Mouse (Mus musculus) heart, embryonic 15.5 days (tissue): ENCODE data around the gene Fyn. TPM values are rescaled to one million over a fixed set of nuclear protein-coding genes. Genes with fewer than 3 reads are reported as not detected.

ENCODE experiments used
- ATAC-seq: fragments of 200-750 bp; cut with Nextera tagmentation; replicated peaks from 2 replicates; pipeline ENCODE4 v1.8.0; 2017; ENCODE audit warnings: low read depth, moderate TSS enrichment; ENCODE audit not compliant: insufficient number of reproducible peaks, insufficient read depth, low FRiP score
- H3K27ac ChIP-seq: fragments of 300-500 bp; sonication (generic); 2 replicates; pipeline ENCODE4 v1.5.1; 2015; ENCODE audit warnings: mild to moderate bottlenecking, inconsistent platforms
- H3K27me3 ChIP-seq: fragments of 300-500 bp; sonication (generic); 2 replicates; pipeline ENCODE4 v1.6.1; 2015; ENCODE audit warnings: inconsistent platforms
- H3K36me3 ChIP-seq: fragments of 300-500 bp; sonication (generic); 2 replicates; pipeline ENCODE4 v1.6.1; 2015; ENCODE audit warnings: mild to moderate bottlenecking, inconsistent platforms
- H3K4me1 ChIP-seq: fragments of 300-500 bp; sonication (generic); replicated peaks from 2 replicates; pipeline ENCODE4 v1.6.1; 2015; ENCODE audit warnings: inconsistent platforms
- H3K4me2 ChIP-seq: fragments of 300-500 bp; sonication (generic); 2 replicates; pipeline ENCODE4 v1.6.1; 2015; ENCODE audit warnings: inconsistent platforms, mild to moderate bottlenecking, moderate library complexity
- H3K4me3 ChIP-seq: fragments of 300-500 bp; sonication (generic); 2 replicates; pipeline ENCODE4 v1.5.1; 2015; ENCODE audit warnings: mild to moderate bottlenecking, inconsistent platforms
- H3K9ac ChIP-seq: fragments of 300-500 bp; sonication (generic); 2 replicates; pipeline ENCODE4 v1.6.1; 2015; ENCODE audit warnings: mild to moderate bottlenecking, inconsistent platforms
- H3K9me3 ChIP-seq: fragments of 300-500 bp; sonication (generic); replicated peaks from 2 replicates; pipeline ENCODE4 v1.6.1; 2016; ENCODE audit warnings: inconsistent platforms
- WGBS: fragments of 180-500 bp; shearing (Covaris S2); methylation state at CpG from one replicate; pipeline ENCODE4 v1.1.7; 2015; ENCODE audit warnings: mixed read lengths; 5-methylcytosine and 5-hydroxymethylcytosine counted together
- polyA plus RNA-seq: library from polyadenylated mRNA; unstranded; fragments of >200 nt; fragmentation: Nextera tagmentation; extraction: Ambion mirVana; gene quantifications from 2 replicates; pipeline ENCODE4 v1.2.1, GENCODE M21; 2015

Fyn gene
- polyA plus RNA-seq, 1 experiment from 2014 or later: 12.7 TPM

DNA sequence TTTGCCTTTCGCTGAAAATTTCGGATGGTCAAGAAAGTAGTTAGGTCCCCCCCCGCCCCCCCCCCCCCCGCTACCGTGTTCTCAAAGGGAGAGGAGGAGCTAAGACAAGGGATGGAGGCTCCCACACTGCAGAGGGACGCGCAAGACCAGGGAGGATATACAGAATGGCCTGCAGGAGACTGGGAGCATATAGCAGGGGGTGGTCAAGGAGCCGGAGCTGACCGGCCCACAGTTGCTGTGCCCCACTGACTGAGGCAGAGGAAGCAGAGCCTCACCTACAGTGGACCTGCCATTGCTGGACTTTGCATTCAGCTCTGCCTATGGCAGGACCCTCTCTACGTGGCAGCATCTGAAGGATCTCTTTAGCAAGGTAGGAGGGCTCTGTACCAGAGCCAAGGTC, 10.6 kb downstream of the Fyn start:
- Histone ChIP-seq H3K4me2 (no peak overlapping the region), H3K4me1 (peaks cover 34% of the 10 kb centered on the region), H3K9ac (no peak overlapping the region), H3K9me3 (no peaks in the 10 kb centered on the region), H3K27ac (no peak overlapping the region), H3K4me3 (no peak overlapping the region), H3K27me3 (no peaks in the 10 kb centered on the region), H3K36me3 (no peaks in the 10 kb centered on the region)
- 80% methylated on average over 10 of the region's 10 CpGs for whole genome bisulfite sequencing
- no peak for ATAC-seq

GRCm38 (mm10) chr10:39379721-39380370, 11.2 kb downstream of the Fyn start:
- Histone ChIP-seq H3K27ac (no peak overlapping the region), H3K4me3 (no peak overlapping the region), H3K4me2 (no peak overlapping the region), H3K36me3 (no peaks in the 10 kb centered on the region), H3K9ac (no peak overlapping the region), H3K9me3 (no peaks in the 10 kb centered on the region), H3K27me3 (no peaks in the 10 kb centered on the region), H3K4me1 (peaks cover 37% of the 10 kb centered on the region)
- WGBS: 82% methylated on average over 5 of the region's 5 CpGs
- ATAC-seq: no peak

- ATAC-seq: no peak
- no peak overlapping the region for H3K4me2 ChIP-seq
- 55% methylated on average over 8 of the region's 8 CpGs for WGBS
- H3K4me1 ChIP-seq: peaks cover 51% of the 10 kb centered on the region
- H3K4me3 ChIP-seq: no peak overlapping the region
- no peaks in the 10 kb centered on the region for H3K36me3 ChIP-seq
- H3K27ac ChIP-seq: no peak overlapping the region
- no peaks in the 10 kb centered on the region for H3K27me3 ChIP-seq
- no peak overlapping the region for H3K9ac ChIP-seq
- H3K9me3 ChIP-seq: no peaks in the 10 kb centered on the region
These were observed 16.6 kb downstream of the Fyn start for GRCm38 (mm10) chr10:39385259-39385658.

DNA sequence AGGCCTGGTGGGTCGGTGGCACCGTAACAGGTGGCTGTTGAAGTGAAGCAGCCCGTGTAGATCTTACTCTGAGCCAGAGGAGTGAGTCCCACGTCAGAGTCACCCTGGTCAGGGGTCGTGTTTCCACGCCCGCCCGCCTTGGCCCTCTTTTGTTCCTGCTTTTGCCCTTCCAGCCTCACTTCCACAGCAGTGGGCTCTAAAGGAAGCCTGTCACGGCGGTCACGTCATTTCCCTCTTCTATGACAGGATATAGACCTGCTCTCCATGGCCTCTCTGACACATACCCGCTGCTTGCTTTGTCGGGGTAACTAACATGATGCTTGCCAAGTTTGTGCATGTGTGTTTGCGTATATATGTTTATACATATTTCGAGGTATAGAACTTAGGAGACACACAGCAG, 17.5 kb downstream of the Fyn start:
- Histone ChIP-seq H3K27ac (peak overlapping the region; percentile 40), H3K4me2 (no peak overlapping the region), H3K9me3 (no peaks in the 10 kb centered on the region), H3K27me3 (no peaks in the 10 kb centered on the region), H3K9ac (no peak overlapping the region), H3K4me1 (peaks cover 51% of the 10 kb centered on the region), H3K36me3 (peaks cover 5% of the 10 kb centered on the region), H3K4me3 (no peak overlapping the region)
- 0 out of 2 replicates have a peak, but pooled peaks have one; percentile 21 for ATAC-seq
- WGBS: 60% methylated on average over 15 of the region's 15 CpGs

DNA sequence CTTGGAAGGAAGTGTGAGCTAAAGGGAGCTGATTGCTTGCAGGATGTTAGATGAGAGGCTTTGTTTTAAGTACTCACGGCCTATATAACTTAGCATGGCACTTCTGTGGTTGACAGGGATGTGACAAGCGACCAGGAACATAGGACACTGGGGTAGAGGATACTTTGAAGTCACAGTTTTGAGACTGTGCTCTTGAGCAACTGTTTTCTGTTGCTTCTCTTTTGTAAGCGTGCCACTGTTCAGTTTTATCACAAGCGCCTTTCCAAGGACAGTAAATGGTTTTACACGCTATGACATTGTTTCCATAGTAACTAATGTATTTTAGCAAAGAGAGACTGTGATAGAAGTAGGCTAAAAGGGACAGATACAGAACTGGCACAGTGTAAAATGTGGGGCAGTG, 18.4 kb downstream of the Fyn start:
- 56% methylated on average over 5 of the region's 5 CpGs for WGBS
- H3K4me3 ChIP-seq: no peak overlapping the region
- H3K27me3 ChIP-seq: no peaks in the 10 kb centered on the region
- no peak for ATAC-seq
- no peak overlapping the region for H3K4me2 ChIP-seq
- H3K9me3 ChIP-seq: no peaks in the 10 kb centered on the region
- H3K27ac ChIP-seq: no peak overlapping the region; the same call in 1 of the 2 replicates
- peaks cover 51% of the 10 kb centered on the region for H3K4me1 ChIP-seq
- H3K36me3 ChIP-seq: peaks cover 12% of the 10 kb centered on the region
- H3K9ac ChIP-seq: no peak overlapping the region

DNA sequence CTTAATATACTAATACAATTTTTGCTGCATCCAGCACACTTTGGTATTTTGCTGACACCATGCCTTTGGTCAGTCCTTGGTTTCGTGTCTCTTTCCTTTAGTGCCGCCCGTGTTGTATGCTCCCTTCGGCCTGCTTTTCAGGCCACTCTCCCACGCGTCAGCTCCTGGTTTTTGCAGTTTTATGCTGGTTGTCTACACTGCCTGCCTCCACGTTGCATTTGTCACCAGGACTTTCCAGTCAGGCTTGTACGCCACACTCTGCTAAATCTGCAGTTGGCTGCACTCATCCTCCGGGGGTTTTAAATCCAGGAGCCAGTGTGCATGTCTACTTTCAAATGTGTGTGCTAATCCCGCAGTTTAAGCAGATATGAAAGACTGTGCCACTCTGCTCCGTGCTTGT, 18.9 kb downstream of the Fyn start:
- peaks cover 12% of the 10 kb centered on the region for H3K36me3 ChIP-seq
- no peak overlapping the region for H3K9ac ChIP-seq
- H3K27me3 ChIP-seq: no peaks in the 10 kb centered on the region
- H3K4me2 ChIP-seq: no peak overlapping the region
- H3K4me3 ChIP-seq: no peak overlapping the region
- no peak overlapping the region for H3K27ac ChIP-seq
- peaks cover 49% of the 10 kb centered on the region for H3K4me1 ChIP-seq
- H3K9me3 ChIP-seq: no peaks in the 10 kb centered on the region
- ATAC-seq: no peak
- 60% methylated on average over 11 of the region's 11 CpGs for WGBS

DNA sequence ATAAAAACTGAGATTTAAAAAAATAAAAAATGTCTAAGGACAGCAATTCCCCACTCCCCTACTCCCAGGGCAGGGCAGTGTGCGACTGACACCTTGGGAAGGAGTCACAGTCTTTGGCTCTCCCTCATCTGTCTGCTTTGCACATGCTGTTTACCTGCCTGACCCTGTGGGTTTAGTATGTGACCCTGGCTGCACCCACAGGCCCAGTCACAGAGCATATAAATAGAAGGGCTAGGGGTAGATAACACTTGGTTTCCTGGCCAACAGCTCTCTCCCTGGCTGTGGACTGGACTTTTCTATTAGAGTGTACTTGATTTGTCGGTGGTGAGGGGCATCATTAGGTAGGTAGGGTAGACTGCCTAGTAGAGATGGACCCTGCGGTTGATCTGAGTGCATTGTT, 19.5 kb downstream of the Fyn start:
- Histone ChIP-seq H3K4me2 (no peak overlapping the region), H3K9ac (no peak overlapping the region), H3K4me3 (no peak overlapping the region), H3K27ac (no peak overlapping the region), H3K27me3 (no peaks in the 10 kb centered on the region), H3K36me3 (peaks cover 12% of the 10 kb centered on the region), H3K9me3 (no peaks in the 10 kb centered on the region), H3K4me1 (peaks cover 47% of the 10 kb centered on the region)
- ATAC-seq: 0 out of 2 replicates have a peak, but pooled peaks have one; percentile 40
- WGBS: 57% methylated on average over 3 of the region's 3 CpGs

DNA sequence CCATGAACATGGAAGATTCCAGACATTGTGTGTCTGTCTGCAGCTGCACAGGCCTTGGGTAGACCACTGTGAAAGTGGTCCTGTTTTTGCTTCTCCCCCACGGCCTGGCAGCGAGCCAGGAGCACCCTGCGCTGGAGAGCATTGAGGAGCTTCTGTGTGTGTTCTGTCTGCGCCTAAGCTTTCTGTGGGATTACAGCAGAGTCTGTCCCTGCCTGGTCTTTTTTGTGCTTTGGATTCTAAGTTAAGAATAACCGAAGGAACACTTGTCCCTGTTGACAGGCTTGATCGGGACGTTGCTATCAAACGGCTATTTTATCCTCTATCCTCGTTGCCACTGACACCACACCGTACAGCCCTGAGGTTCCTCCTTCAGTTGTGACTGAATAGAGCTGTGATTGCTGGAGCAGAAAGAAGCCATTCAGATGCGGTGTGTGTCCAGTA, 20.8 kb downstream of the Fyn start:
- peak; percentile 33; the same call in 1 of the 2 replicates for ATAC-seq
- WGBS: 38% methylated on average over 11 of the region's 11 CpGs
- peak overlapping the region; percentile 49; the same call in 1 of the 2 replicates for H3K27ac ChIP-seq
- H3K4me1 ChIP-seq: peaks cover 46% of the 10 kb centered on the region
- peak overlapping the region; percentile 12; the same call in 1 of the 2 replicates for H3K4me2 ChIP-seq
- no peaks in the 10 kb centered on the region for H3K27me3 ChIP-seq
- no peaks in the 10 kb centered on the region for H3K9me3 ChIP-seq
- H3K36me3 ChIP-seq: peaks cover 12% of the 10 kb centered on the region
- H3K9ac ChIP-seq: no peak overlapping the region
- no peak overlapping the region for H3K4me3 ChIP-seq

- peaks cover 15% of the 10 kb centered on the region for H3K36me3 ChIP-seq
- 83% methylated on average over 7 of the region's 7 CpGs for WGBS
- ATAC-seq: no peak
These were observed 21.9 kb downstream of the Fyn start for GRCm38 (mm10) chr10:39390541-39390940.

GRCm38 (mm10) chr10:39392900-39393483, 24.3 kb downstream of the Fyn start:
- no peak overlapping the region for H3K4me2 ChIP-seq
- no peak overlapping the region for H3K27ac ChIP-seq
- no peak overlapping the region for H3K4me3 ChIP-seq
- no peaks in the 10 kb centered on the region for H3K9me3 ChIP-seq
- ATAC-seq: no peak
- peaks cover 15% of the 10 kb centered on the region for H3K36me3 ChIP-seq
- H3K4me1 ChIP-seq: peaks cover 15% of the 10 kb centered on the region
- no peak overlapping the region for H3K9ac ChIP-seq
- WGBS: 65% methylated on average over 6 of the region's 6 CpGs
- H3K27me3 ChIP-seq: no peaks in the 10 kb centered on the region

More at GRCm38 (mm10) chr10:39390541-39390940, 21.9 kb downstream of the Fyn start:
- no peak overlapping the region for H3K27ac ChIP-seq
- no peak overlapping the region for H3K9ac ChIP-seq
- no peak overlapping the region for H3K4me2 ChIP-seq
- peaks cover 38% of the 10 kb centered on the region for H3K4me1 ChIP-seq
- H3K27me3 ChIP-seq: no peaks in the 10 kb centered on the region
- no peak overlapping the region for H3K4me3 ChIP-seq
- no peaks in the 10 kb centered on the region for H3K9me3 ChIP-seq

DNA sequence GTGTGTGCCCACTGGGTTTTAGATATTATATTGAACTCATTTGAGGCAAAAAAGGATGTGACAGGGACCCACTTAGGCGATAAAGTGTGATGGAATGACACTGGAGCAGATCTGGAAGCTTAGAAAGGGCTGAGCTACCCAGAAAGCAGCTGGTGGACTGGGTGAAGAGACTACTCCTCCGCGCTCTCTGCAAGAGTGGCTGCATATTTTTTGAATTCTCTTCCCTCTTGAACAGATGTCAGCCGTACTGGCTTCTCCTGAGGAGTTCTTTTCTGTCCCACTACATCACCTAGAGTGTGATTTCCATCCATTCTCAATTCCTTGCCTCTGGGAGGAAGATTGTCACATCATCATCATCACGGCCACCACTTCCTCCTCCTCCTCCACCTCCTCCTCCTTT, 26.9 kb downstream of the Fyn start:
- H3K4me3 ChIP-seq: no peak overlapping the region
- no peak overlapping the region for H3K9ac ChIP-seq
- ATAC-seq: no peak
- H3K27ac ChIP-seq: no peak overlapping the region
- H3K4me1 ChIP-seq: peaks cover 3% of the 10 kb centered on the region
- WGBS: 91% methylated on average over 5 of the region's 5 CpGs
- H3K4me2 ChIP-seq: no peak overlapping the region
- no peaks in the 10 kb centered on the region for H3K9me3 ChIP-seq
- H3K36me3 ChIP-seq: peaks cover 15% of the 10 kb centered on the region
- H3K27me3 ChIP-seq: no peaks in the 10 kb centered on the region

DNA sequence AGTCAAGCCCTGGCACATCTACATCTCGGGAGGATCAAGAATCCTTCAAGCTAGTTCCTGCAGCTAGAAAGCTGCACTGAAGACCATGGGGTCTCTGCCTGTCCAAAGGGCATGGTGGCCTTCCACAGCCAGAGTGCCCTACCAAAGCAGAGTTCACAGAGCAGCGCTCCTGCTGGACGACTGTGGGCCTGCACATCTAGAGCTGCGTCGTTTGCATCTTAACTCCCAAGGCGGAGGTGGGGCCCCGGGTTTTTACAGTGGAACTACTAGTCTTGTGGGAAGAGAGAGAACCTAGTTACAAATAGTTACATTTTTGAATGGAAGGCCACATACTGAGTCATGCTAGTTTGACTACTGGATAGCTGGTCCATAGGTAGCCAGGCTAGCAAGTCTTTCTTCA, 30.3 kb downstream of the Fyn start:
- 77% methylated on average over 7 of the region's 7 CpGs for WGBS
- peaks cover 10% of the 10 kb centered on the region for H3K4me1 ChIP-seq
- no peak overlapping the region for H3K27ac ChIP-seq
- peaks cover 6% of the 10 kb centered on the region; the same call in 1 of the 2 replicates for H3K36me3 ChIP-seq
- no peaks in the 10 kb centered on the region for H3K27me3 ChIP-seq
- ATAC-seq: no peak
- peaks cover 4% of the 10 kb centered on the region; the same call in 1 of the 2 replicates for H3K9me3 ChIP-seq
- H3K4me2 ChIP-seq: no peak overlapping the region
- H3K4me3 ChIP-seq: no peak overlapping the region
- no peak overlapping the region for H3K9ac ChIP-seq
